Mouse (Mus musculus) forebrain, embryonic 15.5 days (tissue): Measurements from ENCODE around the gene Ulk1. TPM values are rescaled to one million over a fixed set of nuclear protein-coding genes. Genes with fewer than 3 reads are reported as not detected.
"Not testable (repeated sequence)": the region's sequence is repeated elsewhere in the genome, so short reads cannot be mapped to it uniquely, and the experiment has no call there.

Source experiments
- ATAC-seq: fragments of 200-750 bp; cut with Nextera tagmentation; replicated peaks from 2 replicates; pipeline ENCODE4 v1.8.0; 2017; ENCODE audit warnings: mild to moderate bottlenecking, moderate TSS enrichment, moderate library complexity
- H3K27ac ChIP-seq: fragments of 300-500 bp; sonication (generic); replicated peaks from 2 replicates; pipeline ENCODE4 v1.5.1; 2015; ENCODE audit warnings: mild to moderate bottlenecking, inconsistent platforms
- H3K27me3 ChIP-seq: fragments of 300-500 bp; sonication (generic); 2 replicates; pipeline ENCODE4 v1.6.1; 2015; ENCODE audit warnings: inconsistent platforms
- H3K36me3 ChIP-seq: fragments of 300-500 bp; sonication (generic); 2 replicates; pipeline ENCODE4 v1.6.1; 2015; ENCODE audit warnings: mild to moderate bottlenecking, inconsistent platforms
- H3K4me1 ChIP-seq: fragments of 300-500 bp; sonication (generic); 2 replicates; pipeline ENCODE4 v1.6.1; 2015; ENCODE audit warnings: inconsistent platforms
- H3K4me2 ChIP-seq: fragments of 300-500 bp; sonication (generic); replicated peaks from 2 replicates; pipeline ENCODE4 v1.6.1; 2015; ENCODE audit warnings: mild to moderate bottlenecking, inconsistent platforms
- H3K4me3 ChIP-seq: fragments of 300-500 bp; sonication (generic); 2 replicates; pipeline ENCODE4 v1.5.1; 2015; ENCODE audit warnings: mild to moderate bottlenecking, inconsistent platforms
- H3K9ac ChIP-seq: fragments of 300-500 bp; sonication (generic); replicated peaks from 2 replicates; pipeline ENCODE4 v1.6.1; 2015; ENCODE audit warnings: mild to moderate bottlenecking, inconsistent platforms
- H3K9me3 ChIP-seq: fragments of 300-500 bp; sonication (generic); 2 replicates; pipeline ENCODE4 v1.6.1; 2016; ENCODE audit warnings: inconsistent platforms
- WGBS: fragments of 180-500 bp; shearing (Covaris S2); methylation state at CpG from one replicate; pipeline ENCODE4 v1.1.7; 2015; ENCODE audit warnings: mixed read lengths; 5-methylcytosine and 5-hydroxymethylcytosine counted together
- polyA plus RNA-seq: library from polyadenylated mRNA; unstranded; fragments of >200 nt; fragmentation: Nextera tagmentation; extraction: Ambion mirVana; gene quantifications from 2 replicates; pipeline ENCODE4 v1.2.1, GENCODE M21; 2015

The Ulk1 gene
- polyA plus RNA-seq: 45.0 and 46.6 TPM in 2 replicates

GRCm38 (mm10) chr5:110809667-110810325 lies at the start of gene Ulk1:
Gene Ulk1, minus strand, starts transcription at chr5:110810097.
- Histone ChIP-seq H3K27ac (peak within 1 kb of the TSS; percentile 92), H3K9me3 (no peaks in the 10 kb centered on the region), H3K36me3 (peaks cover 12% of the 10 kb centered on the region; the same call in 1 of the 2 replicates), H3K4me2 (peak within 1 kb of the TSS; percentile 95), H3K4me3 (peak within 1 kb of the TSS; percentile 85), H3K4me1 (peaks cover 45% of the 10 kb centered on the region), H3K27me3 (no peaks in the 10 kb centered on the region), H3K9ac (peak within 1 kb of the TSS; percentile 96)
- WGBS: under 1% methylated on average over 75 of the region's 80 CpGs
- ATAC-seq: peak; percentile 95

GRCm38 (mm10) chr5:110859013-110859650 lies 49.2 kb upstream of the Ulk1 start:
- peak; percentile 46; the same call in 1 of the 2 replicates for ATAC-seq
- 49% methylated on average over 13 of the region's 13 CpGs for WGBS
- H3K4me1 ChIP-seq: peaks cover 5% of the 10 kb centered on the region; the same call in 1 of the 2 replicates
- H3K27ac ChIP-seq: peak overlapping the region; percentile 71
- no peak overlapping the region for H3K4me3 ChIP-seq
- no peaks in the 10 kb centered on the region for H3K27me3 ChIP-seq
- H3K36me3 ChIP-seq: no peaks in the 10 kb centered on the region
- H3K9me3 ChIP-seq: no peaks in the 10 kb centered on the region
- no peak overlapping the region for H3K9ac ChIP-seq
- 0 out of 2 replicates have a peak overlapping the region, but pooled peaks have one; percentile 10 for H3K4me2 ChIP-seq

DNA sequence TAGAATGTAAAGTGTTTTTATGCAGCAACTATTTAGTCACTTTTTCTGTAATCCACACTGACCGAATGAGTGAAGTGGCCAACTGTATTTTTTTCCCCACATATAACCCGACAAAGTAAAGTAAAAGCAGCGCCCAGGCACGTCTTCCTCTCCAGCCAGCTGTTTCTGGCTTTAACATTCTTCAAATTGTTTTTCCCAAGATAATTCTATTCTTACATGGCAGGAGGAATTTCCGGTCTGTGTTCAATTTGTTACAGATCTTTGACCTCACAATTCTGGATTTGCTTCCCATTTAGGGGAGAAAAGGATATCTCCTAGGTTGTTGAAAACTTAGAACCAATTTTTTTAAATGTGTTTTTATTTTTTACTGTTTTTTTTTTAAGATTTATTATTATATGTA lies 47.2 kb upstream of the Ulk1 start:
- no peaks in the 10 kb centered on the region for H3K9me3 ChIP-seq
- peaks cover 5% of the 10 kb centered on the region; the same call in 1 of the 2 replicates for H3K4me1 ChIP-seq
- H3K4me3 ChIP-seq: no peak overlapping the region
- 88% methylated on average over 5 of the region's 5 CpGs for WGBS
- no peaks in the 10 kb centered on the region for H3K27me3 ChIP-seq
- 0 out of 2 replicates have a peak, but pooled peaks cover 3% of the 10 kb centered on the region for H3K36me3 ChIP-seq
- H3K27ac ChIP-seq: no peak overlapping the region
- H3K9ac ChIP-seq: no peak overlapping the region
- no peak for ATAC-seq
- no peak overlapping the region for H3K4me2 ChIP-seq

- Histone ChIP-seq H3K9ac (no peak overlapping the region), H3K4me3 (no peak overlapping the region), H3K4me1 (no peaks in the 10 kb centered on the region), H3K9me3 (no peaks in the 10 kb centered on the region), H3K27me3 (no peaks in the 10 kb centered on the region), H3K4me2 (no peak overlapping the region), H3K36me3 (peaks cover 5% of the 10 kb centered on the region; the same call in 1 of the 2 replicates), H3K27ac (no peak overlapping the region)
- WGBS: 92% methylated on average over 1 of the region's 1 CpGs
- ATAC-seq: no peak
These were observed 43.1 kb upstream of the Ulk1 start for GRCm38 (mm10) chr5:110852990-110853389.

- ATAC-seq: no peak
- 93% methylated on average over 14 of the region's 14 CpGs for WGBS
- Histone ChIP-seq H3K4me1 (peaks cover 14% of the 10 kb centered on the region), H3K27ac (no peak overlapping the region), H3K4me2 (no peak overlapping the region), H3K27me3 (no peaks in the 10 kb centered on the region), H3K9ac (no peak overlapping the region), H3K4me3 (no peak overlapping the region), H3K36me3 (no peaks in the 10 kb centered on the region), H3K9me3 (no peaks in the 10 kb centered on the region)
These were observed 31.4 kb upstream of the Ulk1 start for GRCm38 (mm10) chr5:110841046-110841862.

DNA sequence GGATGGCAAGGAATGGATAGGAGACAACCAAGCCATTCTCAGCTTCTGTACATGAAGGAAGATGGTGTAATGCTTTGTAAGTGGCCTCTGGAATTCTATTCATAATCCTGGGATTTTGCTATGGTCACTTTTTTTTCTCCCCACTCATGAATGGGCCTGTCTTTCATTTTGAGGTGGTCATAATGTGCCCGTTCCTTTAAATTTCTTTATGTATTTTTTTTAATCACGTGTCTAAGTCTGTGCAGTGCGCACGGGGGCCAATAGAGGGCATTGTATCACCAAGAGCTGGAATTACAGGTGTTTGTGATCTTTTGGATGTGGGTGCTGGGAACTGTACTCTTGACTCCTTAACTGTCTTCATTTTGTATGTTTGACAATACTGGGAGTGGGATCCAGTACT lies 30.6 kb upstream of the Ulk1 start:
- Histone ChIP-seq H3K4me2 (peak overlapping the region; percentile 86), H3K9me3 (no peaks in the 10 kb centered on the region), H3K9ac (peak overlapping the region; percentile 39), H3K27ac (peak overlapping the region; percentile 52; the same call in 1 of the 2 replicates), H3K36me3 (no peaks in the 10 kb centered on the region), H3K4me1 (peaks cover 14% of the 10 kb centered on the region), H3K4me3 (peak overlapping the region; percentile 87), H3K27me3 (no peaks in the 10 kb centered on the region)
- ATAC-seq: no peak
- WGBS: 9% methylated on average over 4 of the region's 4 CpGs

GRCm38 (mm10) chr5:110839678-110840365 lies 29.9 kb upstream of the Ulk1 start, which contains the start of the genes Hscb and Chek2:
Gene Hscb, minus strand, starts transcription at chr5:110839777.
Gene Chek2, plus strand, starts transcription at chr5:110839979.
- WGBS: under 1% methylated on average over 41 of the region's 41 CpGs
- Histone ChIP-seq H3K4me3 (peak within 1 kb of the TSS; percentile 87), H3K27me3 (no peaks in the 10 kb centered on the region), H3K36me3 (no peaks in the 10 kb centered on the region), H3K4me1 (peaks cover 14% of the 10 kb centered on the region), H3K27ac (peak within 1 kb of the TSS; percentile 77), H3K9ac (peak within 1 kb of the TSS; percentile 77), H3K4me2 (peak within 1 kb of the TSS; percentile 86), H3K9me3 (no peaks in the 10 kb centered on the region)
- peak; percentile 99 for ATAC-seq

DNA sequence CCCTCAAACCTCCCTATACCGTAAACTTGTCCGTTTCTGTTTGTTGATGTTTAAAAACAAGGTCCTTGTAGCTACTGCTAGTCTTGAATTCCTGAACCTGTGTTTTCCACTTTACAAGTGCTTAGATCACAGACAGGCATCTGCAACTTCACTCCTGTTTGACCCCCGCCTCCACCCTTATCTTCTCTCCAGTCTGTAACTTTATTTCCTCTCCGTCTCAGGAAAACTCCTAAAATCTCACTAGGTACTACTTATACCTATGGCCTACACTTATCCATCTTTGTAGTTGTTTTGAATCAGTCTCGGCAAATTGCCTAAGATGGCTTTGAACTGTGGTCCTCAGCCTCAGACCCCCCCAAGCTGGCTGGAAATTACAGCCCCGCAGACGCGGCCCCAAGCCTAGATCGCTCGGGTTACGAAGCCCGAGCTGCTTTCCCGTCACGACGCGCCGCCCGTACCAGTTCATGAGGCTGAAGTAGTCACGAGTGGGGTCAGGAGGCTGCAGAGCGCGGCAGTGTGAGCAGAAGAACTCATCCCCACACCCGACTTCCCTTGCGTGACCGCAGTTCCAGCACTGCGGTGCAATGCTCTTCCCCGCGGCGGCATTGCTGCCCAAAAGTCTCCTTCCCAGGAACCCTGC lies 29.3 kb upstream of the Ulk1 start:
- Histone ChIP-seq H3K4me2 (peak overlapping the region; percentile 75), H3K27me3 (no peaks in the 10 kb centered on the region), H3K4me3 (peak overlapping the region; percentile 87), H3K4me1 (peaks cover 14% of the 10 kb centered on the region), H3K36me3 (no peaks in the 10 kb centered on the region), H3K9me3 (no peaks in the 10 kb centered on the region), H3K27ac (peak overlapping the region; percentile 77), H3K9ac (peak overlapping the region; percentile 77)
- 7% methylated on average over 28 of the region's 28 CpGs for WGBS
- ATAC-seq: peak; percentile 77; the same call in 1 of the 2 replicates

DNA sequence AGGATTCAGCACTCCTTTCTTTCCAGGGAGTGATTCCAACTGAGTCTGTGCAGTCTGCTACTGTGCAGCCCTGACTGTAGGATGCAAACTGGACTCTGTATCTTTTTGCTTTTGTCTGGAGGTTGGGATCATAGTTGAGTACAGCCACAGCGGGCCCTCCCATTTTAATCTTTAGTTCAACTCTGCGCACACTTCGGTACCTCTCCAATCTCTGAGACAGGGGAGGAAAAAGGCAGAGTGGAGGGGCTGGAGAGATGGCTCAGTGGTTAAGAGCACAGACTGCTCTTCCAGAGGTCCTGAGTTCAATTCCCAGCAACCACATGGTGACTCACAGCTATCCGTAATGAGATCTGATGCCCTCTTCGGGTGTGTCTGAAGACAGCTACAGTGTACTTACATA lies 28.1 kb upstream of the Ulk1 start:
- 91% methylated on average over 5 of the region's 5 CpGs for WGBS
- not testable (repeated sequence) for H3K9ac ChIP-seq, H3K27ac ChIP-seq

DNA sequence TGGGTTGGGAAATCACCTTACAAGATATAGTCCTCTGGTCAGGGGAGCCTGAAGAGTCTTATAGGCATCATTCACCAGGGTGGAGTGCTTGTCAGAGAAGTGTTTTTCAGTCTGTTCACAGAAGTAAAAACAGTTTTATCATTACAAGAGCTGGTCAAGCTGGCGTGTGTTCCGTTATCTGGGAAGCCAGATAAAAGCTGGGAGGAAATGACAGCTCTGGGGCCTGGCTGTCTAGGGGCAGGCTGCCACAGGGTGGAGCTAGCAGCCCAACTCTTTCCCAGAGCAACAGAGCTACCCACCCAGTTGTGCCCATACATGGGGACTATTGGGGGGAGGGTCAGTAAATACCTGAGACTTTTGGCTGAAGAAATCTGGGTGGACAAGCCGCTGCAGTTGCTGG lies 26.1 kb upstream of the Ulk1 start:
- H3K4me3 ChIP-seq: no peak overlapping the region
- no peak overlapping the region for H3K4me2 ChIP-seq
- H3K27me3 ChIP-seq: no peaks in the 10 kb centered on the region
- no peak overlapping the region for H3K27ac ChIP-seq
- H3K4me1 ChIP-seq: peaks cover 14% of the 10 kb centered on the region
- no peaks in the 10 kb centered on the region for H3K36me3 ChIP-seq
- no peaks in the 10 kb centered on the region for H3K9me3 ChIP-seq
- H3K9ac ChIP-seq: no peak overlapping the region
- 29% methylated on average over 3 of the region's 3 CpGs for WGBS
- ATAC-seq: no peak

More for the DNA sequence above, 28.1 kb upstream of the Ulk1 start:
- not testable (repeated sequence) for ATAC-seq, H3K27me3 ChIP-seq, H3K4me3 ChIP-seq, H3K4me2 ChIP-seq, H3K36me3 ChIP-seq, H3K9me3 ChIP-seq
- peaks cover 14% of the 10 kb centered on the region for H3K4me1 ChIP-seq
